Mouse (Mus musculus): ENCODE results near the gene Pnpla1. TPM values are rescaled to one million over a fixed set of nuclear protein-coding genes. Genes with fewer than 3 reads are reported as not detected.

Pnpla1 gene
- polyA plus RNA-seq, 1 experiment from 2014 or later, result 0.07 TPM

DNA sequence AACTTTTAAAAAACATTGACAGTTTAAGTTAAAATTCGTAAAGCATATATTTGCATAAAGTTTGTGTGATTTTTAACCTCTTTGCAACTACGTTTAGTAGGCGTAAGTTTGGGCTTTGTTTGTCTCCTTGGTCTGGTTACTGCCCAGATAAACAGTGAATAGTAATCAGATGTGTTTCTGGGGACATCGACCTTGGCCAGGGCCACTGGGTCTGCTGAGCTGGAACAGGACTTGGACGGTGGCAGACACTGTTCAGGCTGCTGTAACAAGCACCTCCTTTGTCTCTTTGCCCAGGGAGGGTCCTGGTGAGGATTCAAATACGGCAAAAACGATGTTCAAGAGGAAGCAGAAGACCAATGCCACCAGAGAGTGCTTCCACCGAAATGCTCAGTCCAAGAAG lies 27.0 kb downstream of the Pnpla1 start:
- Histone ChIP-seq H3K9ac (replicated peaks; ENCODE audit: low read depth, low read length) (no peak overlapping the region), H3K4me2 (ENCODE audit: low read depth, low read length) (no peak overlapping the region), H3K4me3 (ENCODE audit: low read depth, low read length) (no peak overlapping the region), H3K36me3 (ENCODE audit: control insufficient read depth, insufficient read depth, low read length) (no peaks in the 10 kb centered on the region), H3K4me1 (ENCODE audit: control insufficient read depth, insufficient read depth, low read length) (no peaks in the 10 kb centered on the region), H3K27me3 (ENCODE audit: control insufficient read depth, insufficient read depth, low read length) (0 out of 2 replicates have a peak, but pooled peaks cover 2% of the 10 kb centered on the region), H3K27ac (ENCODE audit: low read depth, low read length) (no peak overlapping the region), H3K9me3 (ENCODE audit: control insufficient read depth, low read length) (peaks cover 5% of the 10 kb centered on the region)
- ATAC-seq (ENCODE audit: low read depth), result no peak
- WGBS, result 91% methylated on average over 8 of the region's 8 CpGs

DNA sequence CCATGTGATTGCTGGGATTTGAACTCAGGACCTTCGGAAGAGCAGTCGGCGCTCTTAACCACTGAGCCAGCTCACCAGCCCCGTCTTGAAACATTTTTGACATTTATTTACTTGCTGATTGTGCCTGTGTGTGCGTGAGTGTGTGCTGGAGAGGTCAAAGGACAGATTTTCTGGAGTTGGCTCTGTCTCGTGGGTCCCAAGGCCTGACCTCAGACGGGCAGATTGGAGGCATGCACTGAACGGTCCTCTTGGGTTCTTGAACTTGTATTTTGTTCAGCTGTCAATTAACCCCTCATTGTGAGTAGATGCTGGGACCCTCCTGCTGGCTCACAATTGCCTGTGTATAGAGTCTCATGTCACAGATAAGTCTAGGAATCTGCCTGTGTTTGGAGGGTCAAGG lies 28.1 kb downstream of the Pnpla1 start:
- no peaks in the 10 kb centered on the region for H3K27me3 ChIP-seq (ENCODE audit: control insufficient read depth, insufficient read depth, low read length)
- H3K4me2 ChIP-seq (ENCODE audit: low read depth, low read length), result no peak overlapping the region
- H3K9me3 ChIP-seq (ENCODE audit: control insufficient read depth, low read length), result peaks cover 5% of the 10 kb centered on the region
- no peak overlapping the region for H3K27ac ChIP-seq (ENCODE audit: low read depth, low read length)
- H3K36me3 ChIP-seq (ENCODE audit: control insufficient read depth, insufficient read depth, low read length), result no peaks in the 10 kb centered on the region
- H3K4me3 ChIP-seq (ENCODE audit: low read depth, low read length), result no peak overlapping the region
- ATAC-seq (ENCODE audit: low read depth), result no peak
- H3K4me1 ChIP-seq (ENCODE audit: control insufficient read depth, insufficient read depth, low read length), result no peaks in the 10 kb centered on the region
- WGBS, result 90% methylated on average over 8 of the region's 8 CpGs
- no peak overlapping the region for H3K9ac ChIP-seq (replicated peaks; ENCODE audit: low read depth, low read length)

DNA sequence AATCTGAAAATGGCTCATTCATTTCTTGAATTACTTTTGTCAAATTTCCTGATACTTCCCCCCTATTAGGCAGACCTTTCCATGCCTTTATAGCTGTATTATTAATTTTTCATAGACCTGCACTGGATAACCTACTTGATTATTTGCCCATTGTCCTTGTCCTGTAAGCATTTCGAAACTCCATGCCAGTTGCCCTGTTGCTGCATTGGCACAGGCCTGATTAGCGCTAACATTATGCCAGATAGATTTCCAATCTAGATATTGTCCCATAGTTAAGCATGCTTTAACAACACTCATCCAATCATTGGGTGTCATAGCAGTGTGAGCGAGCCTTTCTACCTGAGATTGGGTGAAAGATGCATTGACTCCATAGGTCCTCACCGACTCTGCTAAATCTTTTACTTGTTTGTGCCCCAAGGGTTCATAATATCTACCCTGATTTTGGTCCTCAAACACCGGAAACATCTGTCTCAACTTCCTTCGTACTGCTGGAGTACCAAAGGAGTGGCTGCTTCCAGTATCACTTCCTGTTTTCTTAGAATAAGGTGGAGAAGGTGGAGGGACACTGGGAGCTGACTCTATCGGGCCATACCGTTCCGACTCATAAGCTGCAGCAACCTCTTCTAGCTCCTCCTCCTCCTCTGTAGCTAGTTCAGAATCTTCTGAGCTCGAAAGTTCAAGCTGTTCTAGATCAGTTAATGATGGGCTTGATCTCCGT lies 36.0 kb downstream of the Pnpla1 start:
- Histone ChIP-seq H3K4me2 (ENCODE audit: low read depth, low read length) (no peak overlapping the region), H3K27ac (ENCODE audit: low read depth, low read length) (no peak overlapping the region), H3K9ac (replicated peaks; ENCODE audit: low read depth, low read length) (no peak overlapping the region), H3K4me3 (ENCODE audit: low read depth, low read length) (no peak overlapping the region), H3K4me1 (ENCODE audit: control insufficient read depth, insufficient read depth, low read length) (no peaks in the 10 kb centered on the region), H3K36me3 (ENCODE audit: control insufficient read depth, insufficient read depth, low read length) (no peaks in the 10 kb centered on the region), H3K27me3 (ENCODE audit: control insufficient read depth, insufficient read depth, low read length) (no peaks in the 10 kb centered on the region), H3K9me3 (ENCODE audit: control insufficient read depth, low read length) (no peaks in the 10 kb centered on the region)
- WGBS, result 88% methylated on average over 11 of the region's 11 CpGs
- ATAC-seq (ENCODE audit: low read depth), result no peak

DNA sequence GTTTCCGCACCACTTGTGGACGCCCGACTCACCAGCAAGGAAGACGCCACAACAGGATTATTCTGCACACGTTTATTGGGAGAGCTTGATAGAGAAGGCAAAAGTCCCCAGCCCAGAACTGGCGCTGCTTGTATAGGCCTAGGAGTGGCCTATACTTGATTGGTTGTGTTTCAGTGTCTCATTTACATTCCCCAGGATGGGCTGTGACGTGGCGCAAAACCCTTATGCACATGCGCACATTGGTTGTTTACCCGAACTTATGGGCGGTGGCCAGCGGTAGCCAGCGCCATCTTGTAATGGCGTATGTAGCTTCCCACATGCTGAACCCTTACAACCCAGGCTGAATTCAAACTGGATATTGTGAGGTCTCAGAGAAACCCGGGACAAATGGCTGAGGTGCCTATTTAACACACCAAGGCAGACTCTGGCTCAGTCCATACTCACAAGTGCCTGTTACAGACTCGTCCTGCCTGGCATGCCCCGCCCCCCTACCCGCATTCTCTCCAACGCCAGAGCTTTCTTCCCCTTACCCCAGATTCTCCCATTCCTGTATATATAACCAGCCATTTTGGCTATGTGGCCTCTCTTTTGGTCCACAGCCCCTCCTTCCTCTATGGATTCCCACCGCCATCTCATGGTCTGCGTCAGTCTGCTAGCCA lies 37.1 kb downstream of the Pnpla1 start:
- Histone ChIP-seq H3K9me3 (ENCODE audit: control insufficient read depth, low read length) (no peaks in the 10 kb centered on the region), H3K36me3 (ENCODE audit: control insufficient read depth, insufficient read depth, low read length) (no peaks in the 10 kb centered on the region), H3K4me1 (ENCODE audit: control insufficient read depth, insufficient read depth, low read length) (no peaks in the 10 kb centered on the region), H3K9ac (replicated peaks; ENCODE audit: low read depth, low read length) (no peak overlapping the region), H3K4me3 (ENCODE audit: low read depth, low read length) (no peak overlapping the region), H3K27me3 (ENCODE audit: control insufficient read depth, insufficient read depth, low read length) (no peaks in the 10 kb centered on the region), H3K27ac (ENCODE audit: low read depth, low read length) (no peak overlapping the region), H3K4me2 (ENCODE audit: low read depth, low read length) (no peak overlapping the region)
- no peak for ATAC-seq (ENCODE audit: low read depth)
- WGBS, result 94% methylated on average over 21 of the region's 21 CpGs

DNA sequence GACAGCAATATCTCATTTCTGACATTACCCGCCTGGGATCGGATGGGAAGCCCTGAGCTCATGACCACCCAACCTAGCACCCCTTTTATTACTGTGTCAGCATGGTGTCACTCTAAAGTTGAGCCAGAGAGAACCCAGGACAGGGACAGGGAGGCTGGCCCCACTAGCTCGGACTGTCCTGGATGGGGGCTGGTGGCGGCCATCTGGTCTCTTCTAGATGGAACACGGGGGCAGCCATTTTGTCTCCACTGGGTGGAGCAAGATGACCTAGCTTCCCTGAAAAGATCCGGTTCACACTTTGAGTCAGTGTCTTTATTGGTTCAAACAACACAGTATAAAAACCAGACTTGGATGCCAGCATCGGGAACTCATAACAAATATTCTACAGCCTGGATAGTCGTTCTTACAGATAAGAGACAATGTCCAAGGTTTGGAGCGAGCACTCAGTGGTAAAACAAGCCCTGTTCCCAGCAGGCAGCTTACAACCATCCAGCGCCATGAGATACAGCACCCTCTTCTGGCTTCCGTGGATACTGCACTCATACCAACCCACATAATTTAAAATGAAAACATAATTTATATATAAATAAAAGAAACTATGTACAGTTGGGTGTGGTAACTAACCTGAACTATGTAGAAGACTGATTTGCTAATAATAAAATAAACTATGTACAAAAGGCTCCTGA lies 38.0 kb downstream of the Pnpla1 start:
- Histone ChIP-seq H3K4me3 (ENCODE audit: low read depth, low read length) (no peak overlapping the region), H3K27ac (ENCODE audit: low read depth, low read length) (no peak overlapping the region), H3K36me3 (ENCODE audit: control insufficient read depth, insufficient read depth, low read length) (no peaks in the 10 kb centered on the region), H3K27me3 (ENCODE audit: control insufficient read depth, insufficient read depth, low read length) (no peaks in the 10 kb centered on the region), H3K4me1 (ENCODE audit: control insufficient read depth, insufficient read depth, low read length) (no peaks in the 10 kb centered on the region), H3K9me3 (ENCODE audit: control insufficient read depth, low read length) (no peaks in the 10 kb centered on the region), H3K9ac (replicated peaks; ENCODE audit: low read depth, low read length) (no peak overlapping the region), H3K4me2 (ENCODE audit: low read depth, low read length) (no peak overlapping the region)
- no peak for ATAC-seq (ENCODE audit: low read depth)
- 91% methylated on average over 11 of the region's 11 CpGs for WGBS

DNA sequence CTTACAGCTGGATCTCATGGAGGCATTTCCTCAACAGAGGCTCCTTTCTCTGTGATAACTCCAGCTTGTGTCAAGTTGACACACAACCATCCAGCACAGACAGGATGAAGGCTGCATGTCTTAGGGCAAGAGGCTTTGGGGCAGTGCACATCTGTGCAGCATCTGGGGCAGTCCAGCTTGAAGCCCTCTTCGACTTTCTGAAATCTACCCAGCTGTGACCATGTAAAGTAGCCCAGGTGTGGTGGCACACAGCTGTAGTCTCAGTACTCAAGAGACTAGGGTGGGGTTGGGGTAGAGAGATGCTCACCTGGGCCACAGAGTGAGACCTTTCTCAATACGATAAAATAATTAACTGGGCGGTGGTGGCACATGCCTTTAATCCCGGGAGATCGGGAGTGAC lies 39.6 kb downstream of the Pnpla1 start:
- Histone ChIP-seq H3K36me3 (ENCODE audit: control insufficient read depth, insufficient read depth, low read length) (no peaks in the 10 kb centered on the region), H3K4me1 (ENCODE audit: control insufficient read depth, insufficient read depth, low read length) (no peaks in the 10 kb centered on the region), H3K9me3 (ENCODE audit: control insufficient read depth, low read length) (no peaks in the 10 kb centered on the region), H3K27me3 (ENCODE audit: control insufficient read depth, insufficient read depth, low read length) (no peaks in the 10 kb centered on the region), H3K9ac (replicated peaks; ENCODE audit: low read depth, low read length) (no peak overlapping the region), H3K4me2 (ENCODE audit: low read depth, low read length) (no peak overlapping the region), H3K27ac (ENCODE audit: low read depth, low read length) (no peak overlapping the region), H3K4me3 (ENCODE audit: low read depth, low read length) (no peak overlapping the region)
- ATAC-seq (ENCODE audit: low read depth), result no peak
- WGBS, result 91% methylated on average over 5 of the region's 5 CpGs

DNA sequence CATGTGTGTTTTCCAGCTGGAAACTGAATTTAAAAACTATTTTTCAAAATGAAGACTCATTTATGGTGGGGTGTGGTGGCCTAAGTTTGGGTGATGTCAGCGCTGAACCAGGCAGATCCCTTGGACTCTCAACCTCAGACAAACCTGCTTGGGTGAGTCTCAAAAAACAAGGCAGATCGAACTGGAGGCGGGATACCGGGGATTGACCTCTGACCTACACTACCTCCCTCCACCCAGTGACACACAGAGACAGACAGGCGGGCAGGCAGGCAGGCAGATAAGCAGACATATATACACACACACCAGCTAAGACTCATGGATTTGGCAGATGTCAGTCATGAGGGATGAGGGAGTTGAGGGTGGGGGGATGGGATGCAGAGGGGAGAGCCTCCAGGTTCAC lies 40.0 kb downstream of the Pnpla1 start:
- Histone ChIP-seq H3K27ac (ENCODE audit: low read depth, low read length) (no peak overlapping the region), H3K4me2 (ENCODE audit: low read depth, low read length) (no peak overlapping the region), H3K4me3 (ENCODE audit: low read depth, low read length) (no peak overlapping the region), H3K9me3 (ENCODE audit: control insufficient read depth, low read length) (no peaks in the 10 kb centered on the region), H3K36me3 (ENCODE audit: control insufficient read depth, insufficient read depth, low read length) (no peaks in the 10 kb centered on the region), H3K4me1 (ENCODE audit: control insufficient read depth, insufficient read depth, low read length) (no peaks in the 10 kb centered on the region), H3K27me3 (ENCODE audit: control insufficient read depth, insufficient read depth, low read length) (no peaks in the 10 kb centered on the region), H3K9ac (replicated peaks; ENCODE audit: low read depth, low read length) (no peak overlapping the region)
- WGBS, result 81% methylated on average over 5 of the region's 5 CpGs
- ATAC-seq (ENCODE audit: low read depth), result no peak

DNA sequence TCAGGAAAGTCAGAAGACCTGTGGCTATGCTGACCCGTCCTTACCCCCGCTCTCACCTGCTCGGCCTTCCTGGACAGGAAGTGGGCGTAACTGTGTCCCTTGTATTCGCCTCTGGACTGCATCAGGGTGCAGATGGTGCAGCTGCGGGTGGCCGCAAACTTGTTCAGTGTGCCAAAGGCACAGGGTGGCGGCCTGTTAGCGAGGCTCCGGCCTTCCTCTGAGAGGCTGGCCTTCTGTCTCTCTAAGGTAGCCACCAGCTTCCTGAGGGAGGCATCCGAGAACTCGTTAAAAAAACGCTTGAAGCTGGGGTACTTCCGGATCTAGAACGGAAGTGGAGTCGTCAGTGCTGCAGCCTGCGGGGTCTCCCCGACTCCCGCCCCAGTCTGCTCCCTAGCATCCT lies 41.2 kb downstream of the Pnpla1 start:
- H3K9ac ChIP-seq (replicated peaks; ENCODE audit: low read depth, low read length), result no peak overlapping the region
- peaks cover under 1% of the 10 kb centered on the region; the same call in 1 of the 2 replicates for H3K4me1 ChIP-seq (ENCODE audit: control insufficient read depth, insufficient read depth, low read length)
- ATAC-seq (ENCODE audit: low read depth), result no peak
- no peak overlapping the region for H3K4me3 ChIP-seq (ENCODE audit: low read depth, low read length)
- no peaks in the 10 kb centered on the region for H3K27me3 ChIP-seq (ENCODE audit: control insufficient read depth, insufficient read depth, low read length)
- no peaks in the 10 kb centered on the region for H3K36me3 ChIP-seq (ENCODE audit: control insufficient read depth, insufficient read depth, low read length)
- no peaks in the 10 kb centered on the region for H3K9me3 ChIP-seq (ENCODE audit: control insufficient read depth, low read length)
- H3K27ac ChIP-seq (ENCODE audit: low read depth, low read length), result no peak overlapping the region
- no peak overlapping the region for H3K4me2 ChIP-seq (ENCODE audit: low read depth, low read length)
- 79% methylated on average over 19 of the region's 19 CpGs for WGBS

DNA sequence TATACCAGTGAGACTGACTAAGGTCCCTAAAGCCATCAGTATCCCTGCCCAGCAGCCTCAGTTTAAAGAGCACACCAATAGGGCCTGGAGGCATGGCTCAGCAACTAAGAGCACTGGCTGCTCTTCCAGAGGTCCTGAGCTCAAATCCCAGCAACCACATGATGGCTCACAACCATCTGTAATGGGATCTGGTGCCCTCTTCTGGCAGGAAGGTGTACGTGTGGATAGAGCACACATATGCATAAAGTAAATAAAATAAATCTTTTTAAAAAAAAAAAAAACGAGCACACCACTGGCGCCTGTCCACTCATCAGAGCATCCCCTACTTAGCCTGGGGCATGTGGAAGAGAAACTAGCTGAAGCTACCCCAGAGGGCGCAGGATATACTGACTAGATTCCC lies 43.3 kb downstream of the Pnpla1 start:
- no peak overlapping the region for H3K9ac ChIP-seq (replicated peaks; ENCODE audit: low read depth, low read length)
- H3K36me3 ChIP-seq (ENCODE audit: control insufficient read depth, insufficient read depth, low read length), result no peaks in the 10 kb centered on the region
- H3K4me2 ChIP-seq (ENCODE audit: low read depth, low read length), result no peak overlapping the region
- no peaks in the 10 kb centered on the region for H3K27me3 ChIP-seq (ENCODE audit: control insufficient read depth, insufficient read depth, low read length)
- H3K9me3 ChIP-seq (ENCODE audit: control insufficient read depth, low read length), result no peaks in the 10 kb centered on the region
- no peak for ATAC-seq (ENCODE audit: low read depth)
- 67% methylated on average over 4 of the region's 4 CpGs for WGBS
- no peak overlapping the region for H3K27ac ChIP-seq (ENCODE audit: low read depth, low read length)
- H3K4me1 ChIP-seq (ENCODE audit: control insufficient read depth, insufficient read depth, low read length), result peaks cover 10% of the 10 kb centered on the region
- no peak overlapping the region for H3K4me3 ChIP-seq (ENCODE audit: low read depth, low read length)
